Mouse (Mus musculus): ENCODE measurements around the gene Actg2. TPM values are rescaled to one million over a fixed set of nuclear protein-coding genes. Genes with fewer than 3 reads are reported as not detected.

Actg2 gene
- polyA plus RNA-seq, 1 experiment, result 8,061 TPM

DNA sequence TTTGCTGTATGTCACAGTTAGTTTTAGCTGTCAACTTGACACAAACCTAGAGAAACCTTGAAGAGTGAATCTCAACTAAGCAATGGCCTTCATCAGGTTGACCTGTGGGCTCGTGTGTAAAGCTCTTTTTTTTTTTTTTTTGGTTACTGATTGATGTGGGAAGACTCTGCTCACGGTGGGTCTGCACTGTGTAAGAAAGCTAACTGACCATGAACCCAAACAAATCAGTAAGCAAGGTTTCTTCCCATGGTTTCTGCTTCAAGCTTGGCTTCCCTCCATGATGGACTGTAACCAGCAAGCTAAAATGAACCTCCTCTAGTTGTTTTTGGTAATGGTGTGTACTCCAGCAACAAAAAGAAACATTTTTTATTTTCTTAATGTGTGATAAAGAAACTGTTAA, 56.9 kb downstream of the Actg2 start:
- DNase-seq (ENCODE audit: low spot score), result no peak

DNA sequence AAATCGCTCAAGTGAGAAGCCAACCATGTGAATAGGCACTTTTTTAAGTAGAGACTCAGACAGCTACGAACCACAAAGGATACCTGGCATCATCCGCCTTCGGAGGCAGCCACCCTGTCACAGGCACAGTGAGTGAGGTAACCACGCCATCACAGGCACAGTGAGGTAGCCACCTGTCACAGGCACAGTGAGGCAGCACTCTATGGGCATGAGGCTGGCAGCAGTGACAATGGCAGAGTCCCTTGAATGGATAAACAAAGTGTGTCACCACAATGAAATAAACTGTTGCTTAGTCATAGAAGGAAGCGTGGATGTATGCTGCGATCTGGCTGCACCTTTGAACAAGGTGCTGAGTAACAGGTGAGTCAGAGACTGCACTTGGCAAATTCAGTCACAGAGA, 57.4 kb downstream of the Actg2 start:
- no peak for DNase-seq (ENCODE audit: low spot score)

DNA sequence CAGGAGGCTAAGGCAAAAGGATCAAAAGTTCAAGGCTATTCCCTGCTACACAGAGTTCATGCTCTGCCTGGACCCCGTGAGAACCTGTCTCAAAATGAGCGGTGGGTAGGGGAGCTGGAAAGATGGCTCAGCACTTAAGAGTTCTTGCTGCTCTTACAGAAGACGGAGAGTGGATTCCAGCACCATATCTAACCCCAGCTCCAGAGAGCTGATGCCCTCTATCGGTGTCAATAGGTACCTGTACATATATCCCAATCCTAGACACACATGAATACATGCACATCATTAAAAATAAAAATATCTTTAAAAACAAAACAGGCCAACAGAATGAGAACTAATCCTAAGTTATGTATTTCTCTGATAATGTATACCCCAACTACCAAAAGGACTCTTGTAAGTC, 57.8 kb downstream of the Actg2 start:
- no peak for DNase-seq (ENCODE audit: low spot score)

DNA sequence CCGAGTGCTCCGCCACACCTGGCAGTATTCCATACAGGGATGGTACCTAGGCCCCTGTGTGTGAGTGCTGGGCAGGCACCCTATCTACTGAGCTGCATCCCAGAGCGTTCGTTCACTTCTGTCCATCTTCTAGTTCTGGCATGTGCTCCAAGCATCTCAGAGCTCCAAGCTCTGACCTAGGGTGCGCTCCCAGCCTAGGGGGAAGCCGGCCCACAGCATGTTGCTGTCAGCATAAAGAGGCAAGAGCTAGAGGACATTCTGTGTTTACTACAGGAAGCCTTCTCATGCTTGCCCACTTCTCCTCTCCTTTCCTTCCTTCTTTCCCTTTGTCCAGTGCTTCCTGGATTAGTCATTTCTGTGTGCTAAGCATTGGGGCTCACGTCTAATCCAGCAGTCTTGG, 60.6 kb downstream of the Actg2 start:
- no peak for DNase-seq (ENCODE audit: low spot score)

DNA sequence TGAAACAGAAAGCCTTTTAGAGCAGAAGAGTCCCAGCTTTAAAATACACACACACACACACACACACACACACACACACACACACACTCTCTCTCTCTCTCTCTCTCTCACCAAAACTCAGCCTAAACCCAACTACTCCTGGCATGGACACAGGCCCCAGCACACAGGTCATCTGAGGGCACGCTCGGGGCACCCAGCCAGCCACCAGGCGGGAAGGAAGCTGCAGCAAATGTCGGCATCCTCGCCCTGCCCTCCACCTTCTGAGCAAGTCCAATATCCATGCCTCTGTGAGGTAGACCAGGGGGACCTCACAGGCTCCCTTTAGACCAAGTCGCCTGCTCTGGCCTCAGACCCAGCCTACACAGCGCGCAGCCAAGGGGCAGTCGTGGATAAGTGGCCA, 62.8 kb downstream of the Actg2 start:
- DNase-seq (ENCODE audit: low spot score), result no peak

DNA sequence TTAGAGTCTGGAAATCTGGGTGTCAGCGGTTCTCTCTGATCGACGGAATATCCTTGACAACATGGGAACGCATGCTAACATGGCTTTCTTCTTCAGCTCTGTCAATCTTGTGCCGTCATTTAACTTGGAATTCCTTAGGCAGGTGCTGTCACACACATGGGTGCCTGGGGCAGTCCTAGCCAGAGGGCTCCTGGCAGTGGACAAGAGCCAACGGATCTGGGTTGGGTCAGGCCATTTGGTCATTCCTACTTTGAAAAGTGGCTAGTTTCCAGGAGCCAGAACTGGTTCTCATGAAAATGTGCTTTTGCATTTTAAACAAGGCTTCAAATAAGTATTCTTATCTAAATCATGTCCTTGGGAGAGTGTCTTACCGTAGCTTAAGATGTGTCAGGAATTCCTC, 64.3 kb downstream of the Actg2 start:
- no peak for DNase-seq (ENCODE audit: low spot score)

DNA sequence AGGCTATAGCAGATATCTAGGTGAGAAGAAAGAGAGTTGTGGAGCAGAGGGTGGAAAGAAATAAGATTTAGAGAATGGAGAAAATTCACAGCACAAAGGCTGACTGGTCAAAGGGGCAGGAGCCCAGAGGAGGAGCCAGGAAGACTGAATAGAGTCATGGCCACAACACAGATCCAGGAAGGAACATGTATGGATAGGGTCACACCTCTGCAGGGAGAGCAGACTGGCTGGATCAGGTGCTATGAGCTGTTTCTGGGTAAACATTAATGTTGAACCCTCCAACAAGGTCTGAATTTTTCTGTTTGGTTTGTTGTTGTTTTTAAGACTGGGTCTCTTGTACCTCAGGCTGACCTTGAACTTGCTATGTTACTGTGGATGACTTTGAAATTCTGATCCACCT, 72.1 kb downstream of the Actg2 start:
- no peak for DNase-seq (ENCODE audit: low spot score)

Other genes starting within 250 kb of the Actg2 start
- 3.2 and 4.4 TPM in 2 replicates for gene Mthfd2, start 210.4 kb downstream of the Actg2 start, polyA plus RNA-seq (2012; rRNA removed)
- 55.1 and 57.1 TPM in 2 replicates for gene Mob1a, start 210.2 kb downstream of the Actg2 start, polyA plus RNA-seq (2012; rRNA removed)
- gene Bola3, start 187.1 kb downstream of the Actg2 start, polyA plus RNA-seq (2012; rRNA removed), result 57.9 and 67.0 TPM in 2 replicates
- 9.4 and 14.4 TPM in 2 replicates for gene Tet3, start 77.2 kb downstream of the Actg2 start, polyA plus RNA-seq (2012; rRNA removed)
- 79.1 and 106 TPM in 2 replicates for gene Dguok, start 29.3 kb downstream of the Actg2 start, polyA plus RNA-seq (2012; rRNA removed)
- gene Stambp, start 36.5 kb upstream of the Actg2 start, polyA plus RNA-seq (2012; rRNA removed), result 27.6 and 28.4 TPM in 2 replicates
- gene Clec4f, start 119.9 kb upstream of the Actg2 start, polyA plus RNA-seq (2012; rRNA removed), result not detected in 2 replicates
- not detected in 2 replicates for gene Cd207, start 141.6 kb upstream of the Actg2 start, polyA plus RNA-seq (2012; rRNA removed)
- 0.06 TPM in 1 of 2 replicates, not detected in the other for gene Vax2, start 175.0 kb upstream of the Actg2 start, polyA plus RNA-seq (2012; rRNA removed)
- gene Atp6v1b1, start 206.7 kb upstream of the Actg2 start, polyA plus RNA-seq (2012; rRNA removed), result not detected in 2 replicates
- gene Ankrd53, start 226.4 kb upstream of the Actg2 start, polyA plus RNA-seq (2012; rRNA removed), result not detected in 2 replicates
- gene Tex261, start 239.5 kb upstream of the Actg2 start, polyA plus RNA-seq (2012; rRNA removed), result 52.7 and 56.9 TPM in 2 replicates